Mouse (Mus musculus) 416B (cell line): Measurements from ENCODE around the gene Vcp.

Experiments
- DNase-seq: peaks from one replicate; pipeline ENCODE4 v3.0.0; 2011; ENCODE audit warnings: low read depth

The Vcp gene

GRCm38 (mm10) chr4:42945043-42945442 is 55.3 kb downstream of the Vcp start:
- peak; percentile 33 for DNase-seq

GRCm38 (mm10) chr4:42944185-42944584 is 56.1 kb downstream of the Vcp start:
- no peak for DNase-seq

- DNase-seq, result no peak
Measured at GRCm38 (mm10) chr4:42943341-42943740, 57.0 kb downstream of the Vcp start.

- DNase-seq, result peak; percentile 29
Measured at GRCm38 (mm10) chr4:42941396-42941795, 58.9 kb downstream of the Vcp start.

DNA sequence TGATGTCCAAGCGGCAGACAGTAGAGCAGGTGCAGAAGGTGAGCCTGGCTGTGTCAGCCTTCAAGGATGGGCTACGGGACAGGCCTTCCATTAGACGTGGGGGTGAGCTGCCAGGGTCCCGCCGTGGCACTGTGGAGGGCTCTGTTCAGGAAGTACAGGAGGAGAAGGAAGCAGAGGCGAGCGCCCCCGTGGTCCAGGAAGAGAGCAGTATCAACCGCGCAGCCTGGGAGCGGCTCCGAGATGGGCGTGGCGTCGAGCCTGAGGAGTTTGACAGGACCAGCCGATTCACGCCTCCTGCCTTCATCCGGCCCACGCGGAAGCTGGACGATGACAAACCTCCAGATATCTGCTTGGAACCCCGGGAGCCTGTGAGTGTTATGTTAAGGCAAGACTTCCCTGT is 66.7 kb downstream of the Vcp start:
- no peak for DNase-seq

GRCm38 (mm10) chr4:42932229-42932969 is 67.9 kb downstream of the Vcp start:
- DNase-seq, result no peak
